Mouse (Mus musculus) thymus, adult 2 months (tissue): ENCODE results near the gene Ccdc36. TPM values are rescaled to one million over a fixed set of nuclear protein-coding genes. Genes with fewer than 3 reads are reported as not detected.

Source experiments
- DNase-seq: peaks from one replicate; pipeline ENCODE4 v3.0.0; 2021
- H3K27ac ChIP-seq: fragments of 200-500 bp; 2 replicates; pipeline ENCODE4 v1.5.1; 2012; ENCODE audit warnings: low read length, control low read depth; ENCODE audit not compliant: control insufficient read depth, insufficient read depth
- H3K27me3 ChIP-seq: fragments of 200-500 bp; 2 replicates; pipeline ENCODE4 v1.6.1; 2012; ENCODE audit warnings: mild to moderate bottlenecking, low read length, moderate library complexity, mixed read lengths; ENCODE audit not compliant: control insufficient read depth, insufficient read depth
- H3K36me3 ChIP-seq: fragments of 200-500 bp; 2 replicates; pipeline ENCODE4 v1.6.1; 2012; ENCODE audit warnings: mild to moderate bottlenecking, low read length, moderate library complexity; ENCODE audit not compliant: control insufficient read depth, insufficient read depth
- H3K4me1 ChIP-seq: fragments of 200-500 bp; replicated peaks from 2 replicates; pipeline ENCODE4 v1.6.1; 2012; ENCODE audit warnings: low read length; ENCODE audit not compliant: control insufficient read depth, insufficient read depth
- H3K4me3 ChIP-seq: fragments of 200-500 bp; 2 replicates; pipeline ENCODE4 v1.5.1; 2012; ENCODE audit warnings: mild to moderate bottlenecking, low read length, control low read depth, moderate library complexity; ENCODE audit not compliant: control insufficient read depth, insufficient read depth
- CTCF ChIP-seq: fragments of 200-500 bp; IDR thresholded peaks from 2 replicates; pipeline ENCODE4 v1.5.1; 2012; ENCODE audit warnings: mild to moderate bottlenecking, control low read depth, low read length, moderate library complexity, borderline replicate concordance; ENCODE audit not compliant: control insufficient read depth, poor library complexity, insufficient read depth; ENCODE audit errors: extremely low read depth
- POLR2A ChIP-seq: fragments of 200-500 bp; IDR thresholded peaks from 2 replicates; pipeline ENCODE4 v1.6.1; 2012; ENCODE audit warnings: mild to moderate bottlenecking, low read length, control low read depth, moderate library complexity; ENCODE audit not compliant: control insufficient read depth, poor library complexity, insufficient read depth; ENCODE audit errors: extremely low read depth
- WGBS: fragments of 180-500 bp; shearing (Covaris S2); methylation state at CpG from one replicate; pipeline ENCODE4 v1.1.7; 2018; 5-methylcytosine and 5-hydroxymethylcytosine counted together
- polyA plus RNA-seq: library from polyadenylated mRNA; depleted of rRNA; stranded (reverse); fragments of >200 nt; gene quantifications from 2 replicates; pipeline ENCODE4 v1.2.3, GENCODE M21; 2012

Ccdc36 gene
- polyA plus RNA-seq, 1 experiment, result 0.12 TPM

DNA sequence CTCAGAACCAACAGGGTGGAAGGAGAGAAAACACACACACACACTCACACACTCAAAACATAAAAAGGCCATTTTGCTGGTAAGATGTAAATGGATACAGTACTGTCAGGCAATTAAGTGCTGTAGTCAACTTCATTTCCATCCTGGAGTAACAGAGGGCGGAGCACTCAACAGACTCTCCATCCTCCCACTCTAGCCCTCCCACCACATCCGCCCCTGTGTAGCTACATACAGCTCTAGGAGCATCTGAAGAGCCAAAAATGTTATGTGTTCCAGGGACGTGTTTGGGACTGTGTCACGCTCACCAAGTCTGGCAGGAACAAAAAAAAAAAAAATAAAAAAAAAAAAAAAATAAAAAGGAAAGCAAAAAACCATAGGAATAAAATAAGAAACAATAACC is 25.2 kb downstream of the Ccdc36 start:
- Histone ChIP-seq H3K36me3 (no peaks in the 10 kb centered on the region), H3K4me3 (no peak overlapping the region), H3K27ac (no peak overlapping the region), H3K4me1 (no peaks in the 10 kb centered on the region; the same call in 1 of the 2 replicates), H3K27me3 (no peaks in the 10 kb centered on the region)
- WGBS, result 88% methylated on average over 4 of the region's 4 CpGs
- TF ChIP-seq CTCF, result no peak
- no peak for TF ChIP-seq POLR2A
- no peak for DNase-seq

DNA sequence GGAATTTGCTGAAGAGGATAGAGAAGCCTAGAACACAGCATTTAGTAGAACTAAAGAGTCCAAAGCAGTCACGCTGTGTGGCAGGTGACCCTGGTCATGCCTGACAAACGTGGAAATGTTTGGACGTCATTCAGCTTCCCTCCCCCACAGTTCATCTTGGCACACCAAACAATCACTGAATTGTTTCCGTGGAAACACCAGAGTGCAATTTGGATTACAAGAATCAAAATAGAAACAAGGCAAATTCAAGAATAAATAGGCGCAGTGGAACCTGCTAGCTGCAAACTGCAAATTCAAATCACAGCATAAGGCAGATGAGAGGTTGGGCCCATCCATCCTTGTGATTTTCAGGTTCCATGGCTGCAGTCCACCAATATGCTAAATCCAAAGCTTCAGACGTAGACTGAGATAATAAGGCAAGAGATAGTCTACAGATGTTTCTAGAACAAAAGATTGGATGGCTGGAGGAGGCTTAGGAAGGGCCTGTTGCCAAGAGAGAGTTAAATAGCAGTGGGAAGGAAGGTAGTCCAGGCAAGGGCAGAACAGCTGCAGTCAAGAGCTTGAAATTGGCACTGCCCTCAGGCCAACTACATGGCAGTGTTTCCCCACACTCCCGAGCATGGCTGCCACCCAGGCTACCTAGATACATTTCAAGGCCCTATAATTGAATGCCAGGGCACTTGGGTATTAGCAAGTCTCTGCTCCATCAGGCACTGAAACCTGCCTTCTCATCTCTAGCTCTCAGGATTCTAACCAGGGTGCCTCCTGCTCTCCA is 26.9 kb downstream of the Ccdc36 start:
- TF ChIP-seq CTCF, result no peak
- DNase-seq, result no peak
- WGBS, result 92% methylated on average over 7 of the region's 7 CpGs
- Histone ChIP-seq H3K4me1 (no peaks in the 10 kb centered on the region; the same call in 1 of the 2 replicates), H3K27me3 (no peaks in the 10 kb centered on the region), H3K27ac (no peak overlapping the region), H3K36me3 (no peaks in the 10 kb centered on the region), H3K4me3 (no peak overlapping the region)

DNA sequence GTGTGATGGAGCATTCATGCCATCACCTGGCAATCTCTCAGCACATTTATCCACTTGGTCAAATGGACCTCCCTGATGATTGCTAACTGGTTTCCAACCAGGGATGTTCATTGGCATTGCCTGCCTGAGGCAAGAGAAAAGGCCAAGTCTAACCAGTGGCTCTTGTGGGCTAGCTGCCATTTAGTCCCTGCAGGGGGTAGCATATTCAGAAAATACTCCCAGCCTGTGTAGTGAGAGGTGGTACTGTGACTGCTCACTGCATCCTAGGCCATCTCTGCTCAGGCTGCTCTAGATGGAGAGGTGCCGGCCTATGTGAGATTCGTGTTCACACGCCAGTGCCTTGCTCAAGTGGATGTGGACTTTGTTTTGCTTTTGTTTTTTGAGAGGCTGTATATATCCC is 30.0 kb downstream of the Ccdc36 start:
- Histone ChIP-seq H3K4me3 (no peak overlapping the region), H3K27ac (no peak overlapping the region), H3K4me1 (no peaks in the 10 kb centered on the region), H3K36me3 (no peaks in the 10 kb centered on the region), H3K27me3 (no peaks in the 10 kb centered on the region)
- no peak for DNase-seq
- no peak for TF ChIP-seq POLR2A
- TF ChIP-seq CTCF, result no peak
- WGBS, result 98% methylated on average over 3 of the region's 3 CpGs

DNA sequence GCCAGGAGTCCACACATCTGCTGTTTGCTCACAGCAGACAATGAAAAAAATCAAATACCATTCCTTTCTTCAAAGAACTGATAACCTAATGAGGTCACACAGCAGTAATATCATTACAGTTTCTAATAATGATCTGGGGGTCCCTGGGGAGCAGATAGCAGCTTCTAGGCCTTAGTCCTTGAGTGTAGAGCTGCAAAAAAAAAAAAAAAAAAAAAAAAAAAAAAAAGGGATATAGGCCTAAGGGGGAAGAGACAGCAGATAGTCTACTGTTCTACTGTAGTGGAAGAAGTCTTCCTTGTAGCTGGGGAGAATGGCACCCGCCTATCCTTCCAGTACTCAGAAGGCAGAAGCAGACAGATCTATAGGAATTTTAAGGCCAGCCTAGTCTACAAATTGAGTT is 32.9 kb downstream of the Ccdc36 start:
- H3K27me3 ChIP-seq, result no peaks in the 10 kb centered on the region
- TF ChIP-seq CTCF (no peak), POLR2A (no peak)

DNA sequence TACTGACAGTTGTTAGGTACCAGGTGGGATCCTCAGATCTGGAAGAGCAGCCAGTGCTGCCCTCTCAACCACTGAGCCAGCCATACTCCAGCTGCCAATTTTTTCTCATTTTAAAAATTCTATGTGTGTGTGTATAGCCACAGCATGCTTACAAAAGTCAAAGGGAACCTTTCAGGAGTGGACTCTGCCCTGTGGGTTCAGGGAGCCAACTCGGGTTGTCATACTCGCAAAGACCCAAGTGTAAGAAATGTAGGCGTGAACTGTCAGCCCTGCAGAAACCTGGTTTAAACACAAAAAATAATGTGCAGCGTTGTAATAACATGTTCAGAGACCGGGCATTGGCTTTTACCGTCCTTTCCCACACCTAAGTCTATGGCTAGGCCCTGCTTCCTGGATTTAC is 34.1 kb downstream of the Ccdc36 start:
- H3K36me3 ChIP-seq, result peaks cover 24% of the 10 kb centered on the region
- no peak overlapping the region for H3K27ac ChIP-seq
- no peak overlapping the region for H3K4me3 ChIP-seq
- no peak for DNase-seq
- no peaks in the 10 kb centered on the region for H3K4me1 ChIP-seq
- no peaks in the 10 kb centered on the region for H3K27me3 ChIP-seq
- 96% methylated on average over 6 of the region's 6 CpGs for WGBS
- TF ChIP-seq CTCF (no peak), POLR2A (no peak)

More for the DNA sequence above, 32.9 kb downstream of the Ccdc36 start:
- 90% methylated on average over 1 of the region's 1 CpGs for WGBS
- no peak overlapping the region for H3K27ac ChIP-seq
- no peak overlapping the region for H3K4me3 ChIP-seq
- no peaks in the 10 kb centered on the region for H3K4me1 ChIP-seq
- peaks cover 15% of the 10 kb centered on the region for H3K36me3 ChIP-seq
- no peak for DNase-seq

DNA sequence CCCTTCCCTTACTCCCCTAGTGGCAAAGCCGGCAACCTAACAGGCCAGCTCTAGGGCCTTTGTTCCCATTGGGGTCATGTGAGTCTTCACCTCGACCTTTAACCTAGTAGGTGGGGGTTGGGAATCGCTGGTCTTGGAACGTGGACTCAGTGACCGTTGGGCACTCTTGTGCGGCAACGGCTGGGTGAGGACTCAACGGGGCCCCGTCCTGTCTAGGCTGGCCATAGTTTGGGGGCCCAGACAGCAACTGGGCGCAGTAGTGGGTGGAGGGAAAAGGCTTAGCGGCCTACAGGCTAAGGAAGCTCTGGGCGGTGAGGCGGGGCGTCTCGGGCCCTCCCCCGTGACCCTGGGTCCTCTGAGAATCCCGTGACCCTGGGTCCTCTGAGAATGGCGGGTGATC is 35.6 kb downstream of the Ccdc36 start, which contains the start of gene 1700102P08Rik:
Gene 1700102P08Rik, plus strand, starts transcription at position 130 of the 400 bp plus-strand sequence.
- H3K27me3 ChIP-seq, result no peaks in the 10 kb centered on the region
- no peak within 1 kb of the TSS for H3K27ac ChIP-seq
- WGBS, result 92% methylated on average over 18 of the region's 18 CpGs
- H3K4me3 ChIP-seq, result no peak within 1 kb of the TSS
- peaks cover 38% of the 10 kb centered on the region for H3K36me3 ChIP-seq
- DNase-seq, result no peak
- H3K4me1 ChIP-seq, result no peaks in the 10 kb centered on the region
- TF ChIP-seq POLR2A (no peak), CTCF (no peak)

DNA sequence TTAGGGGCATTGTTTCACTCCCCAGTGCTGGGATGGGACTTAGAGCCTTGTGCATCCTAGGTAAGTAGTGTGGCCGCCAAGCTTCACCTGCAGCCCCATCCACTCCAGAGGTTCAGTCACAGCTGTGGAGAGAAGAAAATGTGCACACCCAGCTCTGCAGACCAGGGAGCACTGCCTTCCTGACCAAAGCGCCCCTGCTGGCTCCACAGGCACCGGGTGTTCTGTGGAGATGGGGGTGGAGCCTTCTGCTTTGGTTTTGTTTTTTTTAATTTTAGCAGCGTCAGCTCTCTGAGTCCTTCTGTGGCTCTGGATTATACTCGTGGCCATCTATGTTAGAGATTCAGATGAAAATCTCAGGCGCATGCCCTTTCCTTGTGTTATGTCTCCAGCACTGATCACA is 39.1 kb downstream of the Ccdc36 start:
- no peak overlapping the region for H3K27ac ChIP-seq
- TF ChIP-seq CTCF (no peak), POLR2A (no peak)
- no peaks in the 10 kb centered on the region for H3K27me3 ChIP-seq
- H3K36me3 ChIP-seq, result peaks cover 68% of the 10 kb centered on the region
- DNase-seq, result no peak
- WGBS, result 78% methylated on average over 6 of the region's 6 CpGs
- no peaks in the 10 kb centered on the region for H3K4me1 ChIP-seq
- H3K4me3 ChIP-seq, result no peak overlapping the region

DNA sequence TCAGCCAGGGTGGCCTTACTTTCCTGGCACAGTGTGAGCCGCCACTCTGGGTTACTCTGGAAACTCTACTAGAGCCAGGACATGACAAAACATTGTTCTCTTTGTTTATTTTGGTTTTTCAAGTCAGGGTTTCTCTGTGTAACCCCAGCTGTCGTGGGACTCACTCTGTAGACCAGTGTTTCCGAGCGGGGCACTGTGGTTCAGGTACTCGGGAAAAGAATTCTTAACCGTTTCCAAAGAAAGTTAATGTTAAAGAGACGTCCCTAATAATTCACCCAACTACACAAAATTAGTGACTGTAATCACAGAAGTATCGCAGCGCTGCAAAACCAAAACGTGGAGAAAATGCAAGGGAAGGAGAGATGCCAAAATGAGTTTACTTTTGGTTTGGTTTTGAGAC is 39.7 kb downstream of the Ccdc36 start:
- WGBS, result 97% methylated on average over 10 of the region's 10 CpGs
- H3K36me3 ChIP-seq, result peaks cover 74% of the 10 kb centered on the region
- no peaks in the 10 kb centered on the region for H3K27me3 ChIP-seq
- no peaks in the 10 kb centered on the region for H3K4me1 ChIP-seq
- no peak overlapping the region for H3K4me3 ChIP-seq
- no peak for DNase-seq
- no peak overlapping the region for H3K27ac ChIP-seq
- TF ChIP-seq CTCF, result no peak
- no peak for TF ChIP-seq POLR2A
